Mouse (Mus musculus) hindbrain, embryonic 12.5 days (tissue): ENCODE results near the gene Stxbp5. TPM values are rescaled to one million over a fixed set of nuclear protein-coding genes. Genes with fewer than 3 reads are reported as not detected.

Source experiments
- ATAC-seq: fragments of 200-750 bp; cut with Nextera tagmentation; 2 replicates; pipeline ENCODE4 v1.8.0; 2017; ENCODE audit warnings: moderate TSS enrichment; ENCODE audit not compliant: low FRiP score
- H3K27ac ChIP-seq: fragments of 300-500 bp; sonication (generic); 2 replicates; pipeline ENCODE4 v1.5.1; 2016; ENCODE audit warnings: mild to moderate bottlenecking
- H3K27me3 ChIP-seq: fragments of 300-500 bp; sonication (generic); 2 replicates; pipeline ENCODE4 v1.6.1; 2016; ENCODE audit warnings: mild to moderate bottlenecking
- H3K36me3 ChIP-seq: fragments of 300-500 bp; sonication (generic); 2 replicates; pipeline ENCODE4 v1.6.1; 2016; ENCODE audit warnings: mild to moderate bottlenecking
- H3K4me1 ChIP-seq: fragments of 300-500 bp; sonication (generic); 2 replicates; pipeline ENCODE4 v1.6.1; 2016
- H3K4me2 ChIP-seq: fragments of 300-500 bp; sonication (generic); replicated peaks from 2 replicates; pipeline ENCODE4 v1.6.1; 2016; ENCODE audit warnings: mild to moderate bottlenecking
- H3K4me3 ChIP-seq: fragments of 300-500 bp; sonication (generic); 2 replicates; pipeline ENCODE4 v1.5.1; 2016; ENCODE audit warnings: mild to moderate bottlenecking
- H3K9ac ChIP-seq: fragments of 300-500 bp; sonication (generic); 2 replicates; pipeline ENCODE4 v1.6.1; 2016; ENCODE audit warnings: mild to moderate bottlenecking, moderate library complexity
- H3K9me3 ChIP-seq: fragments of 300-500 bp; sonication (generic); replicated peaks from 2 replicates; pipeline ENCODE4 v1.6.1; 2016; ENCODE audit warnings: mild to moderate bottlenecking
- WGBS: fragments of 180-500 bp; shearing (Covaris S2); methylation state at CpG from one replicate; pipeline ENCODE4 v1.1.7; 2016; 5-methylcytosine and 5-hydroxymethylcytosine counted together
- polyA plus RNA-seq: library from polyadenylated mRNA; unstranded; fragments of >200 nt; fragmentation: Nextera tagmentation; extraction: Ambion mirVana; gene quantifications from 2 replicates; pipeline ENCODE4 v1.2.1, GENCODE M21; 2016

The Stxbp5 gene
- polyA plus RNA-seq, 1 experiment from 2014 or later = 8.8 TPM

- Histone ChIP-seq H3K27me3 (no peaks in the 10 kb centered on the region), H3K36me3 (no peaks in the 10 kb centered on the region), H3K9me3 (no peaks in the 10 kb centered on the region), H3K9ac (no peak overlapping the region), H3K4me3 (no peak overlapping the region), H3K4me1 (no peaks in the 10 kb centered on the region), H3K27ac (no peak overlapping the region), H3K4me2 (no peak overlapping the region)
- WGBS = 88% methylated on average over 7 of the region's 7 CpGs
- no peak for ATAC-seq
These were observed 61.5 kb downstream of the Stxbp5 start for GRCm38 (mm10) chr10:9839408-9839807.

- H3K36me3 ChIP-seq = no peaks in the 10 kb centered on the region
- 69% methylated on average over 4 of the region's 4 CpGs for WGBS
- no peaks in the 10 kb centered on the region for H3K27me3 ChIP-seq
- no peak overlapping the region for H3K27ac ChIP-seq
- no peak for ATAC-seq
- no peak overlapping the region for H3K4me3 ChIP-seq
- no peaks in the 10 kb centered on the region for H3K4me1 ChIP-seq
- H3K9me3 ChIP-seq = no peaks in the 10 kb centered on the region
- no peak overlapping the region for H3K9ac ChIP-seq
- no peak overlapping the region for H3K4me2 ChIP-seq
These were observed 65.9 kb downstream of the Stxbp5 start for GRCm38 (mm10) chr10:9834986-9835385.

- WGBS = 77% methylated on average over 4 of the region's 4 CpGs
- ATAC-seq = no peak
- no peaks in the 10 kb centered on the region for H3K9me3 ChIP-seq
These were observed 67.9 kb downstream of the Stxbp5 start for GRCm38 (mm10) chr10:9832937-9833336.

GRCm38 (mm10) chr10:9829744-9830143 is 71.1 kb downstream of the Stxbp5 start:
- Histone ChIP-seq H3K9me3 (no peaks in the 10 kb centered on the region), H3K27me3 (no peaks in the 10 kb centered on the region), H3K4me1 (no peaks in the 10 kb centered on the region), H3K27ac (no peak overlapping the region), H3K4me3 (no peak overlapping the region), H3K36me3 (no peaks in the 10 kb centered on the region), H3K4me2 (no peak overlapping the region), H3K9ac (no peak overlapping the region)
- no peak for ATAC-seq
- WGBS = 84% methylated on average over 3 of the region's 3 CpGs

More at GRCm38 (mm10) chr10:9832937-9833336, 67.9 kb downstream of the Stxbp5 start:
- H3K36me3 ChIP-seq = no peaks in the 10 kb centered on the region
- H3K27ac ChIP-seq = no peak overlapping the region
- H3K4me1 ChIP-seq = no peaks in the 10 kb centered on the region
- no peak overlapping the region for H3K4me2 ChIP-seq
- no peak overlapping the region for H3K9ac ChIP-seq
- H3K27me3 ChIP-seq = no peaks in the 10 kb centered on the region
- no peak overlapping the region for H3K4me3 ChIP-seq

GRCm38 (mm10) chr10:9821299-9821698 is 79.6 kb downstream of the Stxbp5 start:
- WGBS = 74% methylated on average over 6 of the region's 6 CpGs
- no peak for ATAC-seq
- H3K9me3 ChIP-seq = no peaks in the 10 kb centered on the region

GRCm38 (mm10) chr10:9818574-9818973 is 82.3 kb downstream of the Stxbp5 start:
- H3K27me3 ChIP-seq = no peaks in the 10 kb centered on the region
- no peak overlapping the region for H3K4me2 ChIP-seq
- no peak overlapping the region for H3K9ac ChIP-seq
- no peak overlapping the region for H3K4me3 ChIP-seq
- H3K36me3 ChIP-seq = no peaks in the 10 kb centered on the region
- 92% methylated on average over 7 of the region's 7 CpGs for WGBS
- no peak overlapping the region for H3K27ac ChIP-seq
- no peaks in the 10 kb centered on the region for H3K9me3 ChIP-seq
- no peaks in the 10 kb centered on the region for H3K4me1 ChIP-seq
- ATAC-seq = no peak

More at GRCm38 (mm10) chr10:9821299-9821698, 79.6 kb downstream of the Stxbp5 start:
- no peak overlapping the region for H3K27ac ChIP-seq
- H3K4me1 ChIP-seq = no peaks in the 10 kb centered on the region
- H3K9ac ChIP-seq = no peak overlapping the region
- H3K4me2 ChIP-seq = no peak overlapping the region
- H3K4me3 ChIP-seq = no peak overlapping the region
- H3K27me3 ChIP-seq = no peaks in the 10 kb centered on the region
- no peaks in the 10 kb centered on the region for H3K36me3 ChIP-seq

- WGBS = 85% methylated on average over 4 of the region's 4 CpGs
- peak; percentile 76; the same call in 1 of the 2 replicates for ATAC-seq
These were observed 87.0 kb downstream of the Stxbp5 start for GRCm38 (mm10) chr10:9813926-9814325.

GRCm38 (mm10) chr10:9807596-9807995 is 93.3 kb downstream of the Stxbp5 start:
- Histone ChIP-seq H3K27ac (no peak overlapping the region), H3K4me1 (no peaks in the 10 kb centered on the region), H3K36me3 (no peaks in the 10 kb centered on the region), H3K4me3 (no peak overlapping the region), H3K4me2 (no peak overlapping the region), H3K27me3 (no peaks in the 10 kb centered on the region), H3K9me3 (no peaks in the 10 kb centered on the region), H3K9ac (no peak overlapping the region)
- ATAC-seq = no peak
- WGBS = 88% methylated on average over 2 of the region's 2 CpGs

More at GRCm38 (mm10) chr10:9813926-9814325, 87.0 kb downstream of the Stxbp5 start:
- no peaks in the 10 kb centered on the region for H3K4me1 ChIP-seq
- H3K9me3 ChIP-seq = no peaks in the 10 kb centered on the region
- H3K27me3 ChIP-seq = no peaks in the 10 kb centered on the region
- no peak overlapping the region for H3K9ac ChIP-seq
- no peaks in the 10 kb centered on the region for H3K36me3 ChIP-seq
- H3K4me3 ChIP-seq = no peak overlapping the region
- H3K27ac ChIP-seq = no peak overlapping the region
- no peak overlapping the region for H3K4me2 ChIP-seq

GRCm38 (mm10) chr10:9805341-9805740 is 95.5 kb downstream of the Stxbp5 start:
- no peak overlapping the region for H3K27ac ChIP-seq
- no peak overlapping the region for H3K4me2 ChIP-seq
- WGBS = 51% methylated on average over 3 of the region's 3 CpGs
- H3K9ac ChIP-seq = no peak overlapping the region
- no peak overlapping the region for H3K4me3 ChIP-seq
- no peaks in the 10 kb centered on the region for H3K4me1 ChIP-seq
- H3K36me3 ChIP-seq = no peaks in the 10 kb centered on the region
- ATAC-seq = no peak
- H3K27me3 ChIP-seq = no peaks in the 10 kb centered on the region
- no peaks in the 10 kb centered on the region for H3K9me3 ChIP-seq

- no peak overlapping the region for H3K4me2 ChIP-seq
- no peaks in the 10 kb centered on the region for H3K27me3 ChIP-seq
- H3K36me3 ChIP-seq = no peaks in the 10 kb centered on the region; the same call in 1 of the 2 replicates
- no peak overlapping the region for H3K9ac ChIP-seq
- no peak for ATAC-seq
- no peaks in the 10 kb centered on the region for H3K4me1 ChIP-seq
- no peak overlapping the region for H3K27ac ChIP-seq
- WGBS = 37% methylated on average over 2 of the region's 2 CpGs
- no peak overlapping the region for H3K4me3 ChIP-seq
- H3K9me3 ChIP-seq = no peaks in the 10 kb centered on the region
These were observed 97.8 kb downstream of the Stxbp5 start for GRCm38 (mm10) chr10:9803126-9803525.

GRCm38 (mm10) chr10:9801571-9801970 is 99.3 kb downstream of the Stxbp5 start:
- H3K27ac ChIP-seq = no peak overlapping the region
- ATAC-seq = no peak
- no peak overlapping the region for H3K4me3 ChIP-seq
- H3K4me2 ChIP-seq = no peak overlapping the region
- H3K36me3 ChIP-seq = peaks cover 13% of the 10 kb centered on the region; the same call in 1 of the 2 replicates
- no peaks in the 10 kb centered on the region for H3K4me1 ChIP-seq
- no peaks in the 10 kb centered on the region for H3K27me3 ChIP-seq
- no peaks in the 10 kb centered on the region for H3K9me3 ChIP-seq
- no peak overlapping the region for H3K9ac ChIP-seq
- 66% methylated on average over 1 of the region's 1 CpGs for WGBS

- WGBS = 93% methylated on average over 1 of the region's 1 CpGs
- H3K4me2 ChIP-seq = no peak overlapping the region
- no peaks in the 10 kb centered on the region for H3K4me1 ChIP-seq
- ATAC-seq = no peak
- peaks cover 13% of the 10 kb centered on the region; the same call in 1 of the 2 replicates for H3K36me3 ChIP-seq
- no peak overlapping the region for H3K27ac ChIP-seq
- H3K9me3 ChIP-seq = no peaks in the 10 kb centered on the region
- no peak overlapping the region for H3K9ac ChIP-seq
- no peaks in the 10 kb centered on the region for H3K27me3 ChIP-seq
- no peak overlapping the region for H3K4me3 ChIP-seq
These were observed 101.8 kb downstream of the Stxbp5 start for GRCm38 (mm10) chr10:9799085-9799484.

GRCm38 (mm10) chr10:9796429-9796828 is 104.5 kb downstream of the Stxbp5 start:
- Histone ChIP-seq H3K27me3 (no peaks in the 10 kb centered on the region), H3K36me3 (peaks cover 13% of the 10 kb centered on the region; the same call in 1 of the 2 replicates), H3K4me3 (no peak overlapping the region), H3K27ac (no peak overlapping the region), H3K9ac (no peak overlapping the region), H3K4me1 (no peaks in the 10 kb centered on the region), H3K9me3 (no peaks in the 10 kb centered on the region), H3K4me2 (no peak overlapping the region)
- ATAC-seq = no peak
- 90% methylated on average over 1 of the region's 1 CpGs for WGBS
